Mouse (Mus musculus) splenic B cell, adult 2 months (primary cell): ENCODE measurements around the gene Arpp21.
A peak's percentile ranks its signal among the peaks of the same experiment; 100 is the strongest.

Experiments used
- DNase-seq: peaks from one replicate; pipeline ENCODE4 v3.0.0-alpha.2; 2011; ENCODE audit warnings: low read depth, low spot score
- H3K27me3 ChIP-seq: 2 replicates; pipeline ENCODE4 v1.6.1; 2012; ENCODE audit warnings: mild to moderate bottlenecking, low read length, moderate library complexity, mixed read lengths; ENCODE audit not compliant: control insufficient read depth, poor library complexity, insufficient read depth, severe bottlenecking
- H3K36me3 ChIP-seq: 2 replicates; pipeline ENCODE4 v1.6.1; 2012; ENCODE audit warnings: mild to moderate bottlenecking, low read length, moderate library complexity, mixed read lengths; ENCODE audit not compliant: control insufficient read depth, poor library complexity, insufficient read depth, severe bottlenecking

Arpp21 gene

GRCm38 (mm10) chr9:112119535-112119934, 116.2 kb downstream of the Arpp21 start:
- no peak for DNase-seq
- no peaks in the 10 kb centered on the region for H3K27me3 ChIP-seq
- no peaks in the 10 kb centered on the region for H3K36me3 ChIP-seq

GRCm38 (mm10) chr9:112119106-112119433, 116.7 kb downstream of the Arpp21 start:
- DNase-seq: no peak
- Histone ChIP-seq H3K27me3 (no peaks in the 10 kb centered on the region), H3K36me3 (no peaks in the 10 kb centered on the region)

- Histone ChIP-seq H3K27me3 (no peaks in the 10 kb centered on the region), H3K36me3 (no peaks in the 10 kb centered on the region)
- no peak for DNase-seq
Observed at GRCm38 (mm10) chr9:112118411-112119105, 117.2 kb downstream of the Arpp21 start.

DNA sequence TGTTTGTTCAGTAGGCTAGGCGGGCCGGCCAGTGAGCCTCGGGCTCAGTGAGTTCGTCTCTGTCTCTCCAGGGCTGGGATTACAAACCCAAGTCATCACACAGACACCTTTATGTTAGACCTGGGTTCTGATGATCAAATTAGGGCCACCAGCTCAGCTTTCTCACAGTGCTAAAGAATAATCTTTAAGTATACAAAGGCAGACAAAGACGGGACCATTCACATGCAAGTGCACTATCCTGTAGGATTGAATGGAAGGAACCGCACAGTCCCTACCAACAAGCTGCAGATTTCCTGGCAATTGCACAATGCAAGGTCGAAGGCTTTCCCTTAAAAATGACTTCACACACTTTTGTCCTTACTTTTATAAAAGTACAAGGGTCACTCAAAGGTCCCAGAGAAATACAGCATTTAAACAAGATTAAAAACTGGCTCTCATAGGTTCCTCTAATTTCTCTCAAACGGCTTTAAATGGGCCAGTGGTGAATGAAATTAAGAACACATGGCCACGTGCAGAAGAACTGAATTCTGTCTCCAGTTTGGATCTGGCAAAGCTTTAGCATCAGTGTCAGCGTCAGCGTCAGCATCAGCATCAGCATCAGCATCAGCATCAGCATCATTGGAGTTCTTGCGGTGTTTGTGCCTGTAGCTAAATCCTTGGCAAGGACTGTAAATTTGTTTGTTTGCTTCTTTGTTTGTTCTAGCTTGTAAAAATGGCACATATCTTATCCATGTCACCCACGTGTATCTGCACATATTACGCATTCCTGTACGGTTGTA, 117.9 kb downstream of the Arpp21 start:
- no peaks in the 10 kb centered on the region for H3K36me3 ChIP-seq
- no peaks in the 10 kb centered on the region for H3K27me3 ChIP-seq
- DNase-seq: no peak

- no peaks in the 10 kb centered on the region for H3K27me3 ChIP-seq
- H3K36me3 ChIP-seq: no peaks in the 10 kb centered on the region
- DNase-seq: peak; percentile 13
Observed at GRCm38 (mm10) chr9:112111610-112112009, 124.1 kb downstream of the Arpp21 start.

- H3K36me3 ChIP-seq: no peaks in the 10 kb centered on the region
- no peak for DNase-seq
Observed at GRCm38 (mm10) chr9:112102852-112103192, 132.9 kb downstream of the Arpp21 start.

DNA sequence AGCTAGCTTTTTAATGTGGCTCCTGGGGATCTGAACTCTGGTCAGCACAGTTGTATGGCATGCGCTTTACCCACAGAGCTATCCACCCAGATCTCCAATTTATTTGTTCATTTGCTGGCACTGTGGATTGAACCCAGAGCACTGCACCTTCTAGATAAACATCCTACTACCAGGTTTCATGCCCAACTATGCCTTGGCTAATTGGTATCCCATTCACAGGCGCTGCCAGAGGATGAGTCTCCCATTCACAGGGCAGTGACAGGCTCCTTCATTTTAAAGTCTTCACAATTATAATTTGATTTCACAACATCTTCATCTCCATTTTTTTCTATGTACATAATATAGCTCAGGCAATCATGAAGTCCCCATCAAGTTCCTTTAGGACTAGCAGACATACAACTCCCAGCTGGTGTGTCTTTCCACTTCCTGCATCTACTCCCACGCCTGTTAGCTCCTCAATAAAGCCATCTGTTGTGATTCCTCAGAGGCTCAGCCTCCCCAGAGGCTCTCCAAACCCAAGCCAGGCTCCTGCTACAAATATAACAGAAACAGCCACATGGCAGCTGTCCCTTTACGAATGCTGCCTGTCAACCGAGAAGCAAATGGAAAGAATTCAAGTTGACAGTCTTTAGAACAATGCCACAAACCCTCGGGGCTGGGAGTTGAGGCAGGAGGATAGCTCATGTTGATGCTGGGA, 133.4 kb downstream of the Arpp21 start:
- no peaks in the 10 kb centered on the region for H3K36me3 ChIP-seq
- H3K27me3 ChIP-seq: no peaks in the 10 kb centered on the region
- no peak for DNase-seq

More at GRCm38 (mm10) chr9:112102852-112103192, 132.9 kb downstream of the Arpp21 start:
- no peaks in the 10 kb centered on the region for H3K27me3 ChIP-seq

- H3K27me3 ChIP-seq: no peaks in the 10 kb centered on the region
- DNase-seq: no peak
- no peaks in the 10 kb centered on the region for H3K36me3 ChIP-seq
Observed at GRCm38 (mm10) chr9:112100841-112101595, 134.7 kb downstream of the Arpp21 start.

GRCm38 (mm10) chr9:112098267-112098666, 137.5 kb downstream of the Arpp21 start:
- DNase-seq: no peak
- Histone ChIP-seq H3K36me3 (no peaks in the 10 kb centered on the region), H3K27me3 (no peaks in the 10 kb centered on the region)

DNA sequence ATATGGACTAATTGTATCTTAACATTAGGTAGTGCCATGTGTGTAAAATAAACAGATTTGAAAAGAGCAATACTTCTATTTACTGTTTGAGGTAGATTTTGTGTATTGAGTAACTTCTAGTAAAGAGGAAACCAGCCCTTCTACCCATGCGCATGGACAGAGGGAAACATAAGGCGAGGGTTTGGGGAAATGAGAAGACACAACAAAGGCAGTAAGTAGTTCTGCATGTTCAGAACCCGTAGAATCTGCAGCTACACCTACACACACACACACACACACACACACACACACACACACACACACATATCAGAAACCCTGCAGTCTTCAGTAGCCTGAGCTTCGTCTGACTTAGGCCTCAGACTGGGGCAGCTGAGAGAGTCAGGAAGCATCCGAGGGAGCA, 140.0 kb downstream of the Arpp21 start:
- DNase-seq: no peak
- H3K27me3 ChIP-seq: no peaks in the 10 kb centered on the region
- no peaks in the 10 kb centered on the region for H3K36me3 ChIP-seq

GRCm38 (mm10) chr9:112095198-112095597, 140.5 kb downstream of the Arpp21 start:
- DNase-seq: no peak
- H3K36me3 ChIP-seq: no peaks in the 10 kb centered on the region
- H3K27me3 ChIP-seq: no peaks in the 10 kb centered on the region

DNA sequence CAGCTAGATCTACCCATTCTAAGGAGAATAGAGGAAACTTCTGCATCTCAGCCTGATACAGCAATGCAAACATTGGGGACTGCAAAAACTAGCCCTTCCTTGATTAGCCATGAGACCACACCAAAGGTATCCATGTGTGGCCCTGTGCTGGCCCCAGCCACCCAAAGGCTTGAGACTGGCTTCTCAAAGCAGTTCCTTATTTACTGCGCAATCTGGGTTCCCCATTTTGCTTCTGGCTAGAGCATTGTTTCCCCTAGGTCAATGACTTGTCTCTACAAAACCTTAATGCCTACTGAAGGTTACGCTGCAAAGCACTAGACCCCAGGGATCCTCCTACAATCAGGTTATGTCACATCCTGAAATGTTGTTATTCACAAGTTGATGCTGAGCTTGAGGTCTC, 156.8 kb downstream of the Arpp21 start:
- H3K27me3 ChIP-seq: no peaks in the 10 kb centered on the region
- H3K36me3 ChIP-seq: no peaks in the 10 kb centered on the region
- DNase-seq: no peak

DNA sequence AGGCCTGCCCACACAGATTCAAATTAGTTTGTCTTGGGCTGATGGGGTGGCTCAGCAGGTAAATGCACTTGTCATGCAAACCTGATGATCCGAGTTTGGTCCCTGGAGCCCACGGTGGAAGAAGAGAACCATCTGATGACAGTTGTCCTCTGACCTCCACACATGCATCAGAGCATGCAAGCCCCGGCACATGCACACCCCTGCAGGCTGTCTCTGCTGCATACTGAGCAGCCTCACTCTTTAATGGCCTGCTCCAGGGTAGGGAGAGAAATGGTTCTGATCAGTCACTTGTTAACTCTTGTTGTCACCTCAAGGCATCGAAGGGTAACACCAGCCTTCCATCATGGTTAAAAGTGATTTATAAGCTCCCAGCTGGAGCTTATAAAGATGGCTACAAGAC, 157.3 kb downstream of the Arpp21 start:
- no peaks in the 10 kb centered on the region for H3K27me3 ChIP-seq

DNA sequence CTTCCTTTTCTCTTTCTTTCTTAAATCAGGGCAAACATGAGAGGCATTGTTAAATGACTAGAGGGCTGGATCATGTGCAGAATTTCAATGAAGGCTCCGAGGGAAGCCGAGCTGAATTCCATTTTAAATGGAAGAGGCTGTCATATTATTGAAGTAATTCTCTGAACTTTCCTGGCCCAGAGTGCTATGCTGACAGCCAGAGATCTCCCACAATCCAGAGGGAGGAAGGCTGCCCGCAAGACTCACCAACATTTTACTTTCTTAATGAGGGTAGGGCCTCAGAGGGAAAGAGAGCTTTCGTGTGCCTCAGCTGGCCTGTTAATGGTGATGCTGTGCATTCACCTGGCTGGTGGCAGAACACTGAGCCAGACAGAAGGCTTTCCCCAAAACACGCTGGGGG, 160.5 kb downstream of the Arpp21 start:
- no peak for DNase-seq
- no peaks in the 10 kb centered on the region for H3K36me3 ChIP-seq
- H3K27me3 ChIP-seq: no peaks in the 10 kb centered on the region

More for the DNA sequence above, 157.3 kb downstream of the Arpp21 start:
- no peaks in the 10 kb centered on the region for H3K36me3 ChIP-seq
- DNase-seq: no peak

GRCm38 (mm10) chr9:112074872-112075271, 160.9 kb downstream of the Arpp21 start:
- H3K27me3 ChIP-seq: no peaks in the 10 kb centered on the region
- H3K36me3 ChIP-seq: no peaks in the 10 kb centered on the region
- no peak for DNase-seq
